Mouse (Mus musculus) regulatory T cell (primary cell): ENCODE results near the gene Smad3.

Source experiments
- in situ Hi-C: fragments of 300-600 bp; cut with MboI, MseI; formaldehyde crosslinking; loops from one replicate; pipeline ENCODE4 v1.15.1; 2025; ENCODE audit warnings: high pct_unique_total_duplicates

Gene Smad3

GRCm38 (mm10) chr9:63644011-63644410 is 113.8 kb downstream of the Smad3 start:
- in situ Hi-C loops: no loop called here

- in situ Hi-C loops: no loop called here
Measured at GRCm38 (mm10) chr9:63641983-63642646, 115.7 kb downstream of the Smad3 start.

- in situ Hi-C loops: loop anchor here (10.0 kb wide), 1 partner anchor 59 kb away; no protein-coding TSS in a partner anchor
Measured at GRCm38 (mm10) chr9:63636113-63636512, 121.7 kb downstream of the Smad3 start.

- in situ Hi-C loops: loop anchor here (10.0 kb wide), 1 partner anchor 61 kb away; no protein-coding TSS in a partner anchor
Measured at GRCm38 (mm10) chr9:63633334-63633733, 124.5 kb downstream of the Smad3 start.

- in situ Hi-C loops: loop anchor here (10.0 kb wide), 1 partner anchor 62 kb away; no protein-coding TSS in a partner anchor
Measured at GRCm38 (mm10) chr9:63632924-63633323, 124.9 kb downstream of the Smad3 start.

GRCm38 (mm10) chr9:63632045-63632444 is 125.7 kb downstream of the Smad3 start:
- in situ Hi-C loops: loop anchor here (10.0 kb wide), 1 partner anchor 63 kb away; no protein-coding TSS in a partner anchor

- in situ Hi-C loops: no loop called here
Measured at GRCm38 (mm10) chr9:63625090-63625756, 132.6 kb downstream of the Smad3 start.

GRCm38 (mm10) chr9:63623895-63624569 is 133.8 kb downstream of the Smad3 start:
- in situ Hi-C loops: no loop called here

GRCm38 (mm10) chr9:63617967-63618366 is 139.8 kb downstream of the Smad3 start:
- in situ Hi-C loops: no loop called here

- in situ Hi-C loops: no loop called here
Measured at GRCm38 (mm10) chr9:63614018-63614985, 143.5 kb downstream of the Smad3 start.

- in situ Hi-C loops: no loop called here
Measured at GRCm38 (mm10) chr9:63613569-63613968, 144.2 kb downstream of the Smad3 start.

GRCm38 (mm10) chr9:63612565-63613515 is 145.0 kb downstream of the Smad3 start:
- in situ Hi-C loops: no loop called here

GRCm38 (mm10) chr9:63611967-63612366 is 145.8 kb downstream of the Smad3 start:
- in situ Hi-C loops: no loop called here

GRCm38 (mm10) chr9:63610841-63611366 is 146.9 kb downstream of the Smad3 start:
- in situ Hi-C loops: no loop called here

- in situ Hi-C loops: no loop called here
Measured at GRCm38 (mm10) chr9:63610231-63610630, 147.6 kb downstream of the Smad3 start.

- in situ Hi-C loops: no loop called here
Measured at GRCm38 (mm10) chr9:63609776-63610175, 148.0 kb downstream of the Smad3 start.

GRCm38 (mm10) chr9:63609246-63609645 is 148.5 kb downstream of the Smad3 start:
- in situ Hi-C loops: no loop called here

- in situ Hi-C loops: no loop called here
Measured at GRCm38 (mm10) chr9:63608006-63608405, 149.8 kb downstream of the Smad3 start.

GRCm38 (mm10) chr9:63606594-63606993 is 151.2 kb downstream of the Smad3 start:
- in situ Hi-C loops: no loop called here

- in situ Hi-C loops: no loop called here
Measured at GRCm38 (mm10) chr9:63603849-63604248, 153.9 kb downstream of the Smad3 start.
